Comparison of ENCODE assay signal across 10 mouse cellular contexts in the genomic region with DNA sequence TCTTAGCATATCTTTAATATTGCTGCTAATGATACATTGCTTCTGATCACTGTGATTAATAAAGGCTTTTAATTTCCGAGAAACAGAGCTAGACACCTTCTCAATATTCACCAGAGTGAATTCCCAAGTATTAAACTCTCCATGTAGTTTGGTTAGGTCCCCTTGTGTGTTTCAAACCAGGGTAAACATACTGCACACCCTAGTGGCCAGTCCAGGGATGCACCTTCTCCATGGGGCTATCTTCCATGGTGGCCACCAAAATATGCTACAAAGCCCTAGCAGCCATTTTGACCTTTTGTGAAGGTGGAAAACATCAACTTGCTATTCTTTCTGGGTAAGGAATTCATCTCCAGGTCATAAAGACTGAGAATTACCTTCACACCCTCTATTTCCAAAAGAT. TPM values are rescaled to one million over a fixed set of nuclear protein-coding genes. Genes with fewer than 3 reads are reported as not detected.
DNase-seq lines count a peak whose midpoint lies in the region; ATAC-seq and TF ChIP-seq lines count a peak whose summit lies in the region.
"Had no signal": no experiment of that assay in that cellular context is flagged by ENCODE, and none has a peak within 500 bp of the region (broad histone marks: within the 10 kb centered on the region; RNA-seq: fewer than 3 reads in every experiment).

No protein-coding gene starts in this region.

- no peak for ATAC-seq in liver, embryonic 12.5 days

- TF ChIP-seq POLR2A in liver, adult 2 months (IDR thresholded peaks at IDR 0.05; ENCODE audit: extremely low read depth, insufficient read depth, low read length), result no peak

- H3K27me3 ChIP-seq in liver, adult 2 months (ENCODE audit: control insufficient read depth, insufficient read depth, low read length), result no peaks in the 10 kb centered on the region
- peaks cover 17% of the 10 kb centered on the region for H3K27me3 ChIP-seq in liver, embryonic 12.5 days (replicated peaks)

- 55% methylated on average over 1 of the region's 1 CpGs for WGBS in liver, adult 2 months
- WGBS in liver, embryonic 12.5 days (ENCODE audit: insufficient replicate concordance), result 28% methylated on average over 1 of the region's 1 CpGs

- H3K79me2 ChIP-seq in liver, adult 2 months (ENCODE audit: control insufficient read depth, insufficient read depth, low read length), result no peaks in the 10 kb centered on the region

- H3K4me1 ChIP-seq in liver, adult 2 months (ENCODE audit: control insufficient read depth, insufficient read depth, low read length), result peaks cover 1% of the 10 kb centered on the region; the same call in 1 of the 2 replicates
- 0 out of 2 replicates have a peak, but pooled peaks cover 6% of the 10 kb centered on the region for H3K4me1 ChIP-seq in liver, embryonic 12.5 days

- H3K36me3 ChIP-seq in liver, adult 2 months (ENCODE audit: control insufficient read depth, insufficient read depth, low read length), result no peaks in the 10 kb centered on the region
- H3K36me3 ChIP-seq in liver, embryonic 12.5 days, result no peaks in the 10 kb centered on the region

- H3K4me3 ChIP-seq in liver, adult 2 months (ENCODE audit: insufficient read depth, low read depth, low read length), result no peak overlapping the region
- H3K4me3 ChIP-seq in liver, embryonic 12.5 days, result no peak overlapping the region
- H3K4me3 ChIP-seq: megakaryocyte, embryonic 14.5 days had no signal

- peak; percentile 38 for DNase-seq in liver, adult 2 months (ENCODE audit: extremely low read depth, low read depth, low spot score)
- peak; percentile 64 for DNase-seq in R1 (ENCODE audit: low read depth, low spot score)
- DNase-seq in embryo, embryonic 10.5 days (ENCODE audit: low spot score), result peak; percentile 63
- DNase-seq in kidney, postnatal 14 days, result peak; percentile 45
- peak; percentile 27 for DNase-seq in spleen, adult 12 weeks (ENCODE audit: low spot score)
- DNase-seq in left cerebral cortex, adult 8-10 months (ENCODE audit: low spot score in 2 of 2), result no peak
- no peak for DNase-seq in urinary bladder, postnatal 10 days (ENCODE audit: low spot score)

- no peak overlapping the region for H3K4me2 ChIP-seq in liver, embryonic 12.5 days

- H3K9ac ChIP-seq in liver, adult 2 months (ENCODE audit: low read depth, low read length), result no peak overlapping the region
- no peak overlapping the region for H3K9ac ChIP-seq in liver, embryonic 12.5 days

- no peaks in the 10 kb centered on the region for H3K9me3 ChIP-seq in liver, embryonic 12.5 days (replicated peaks)
- H3K9me3 ChIP-seq: megakaryocyte, embryonic 14.5 days had no signal

- peak; percentile 66; the same call in 1 of the 2 replicates for TF ChIP-seq CTCF in liver, adult 2 months (IDR thresholded peaks at IDR 0.05; ENCODE audit: low read depth, low read length)

- no peak overlapping the region for H3K27ac ChIP-seq in liver, adult 2 months (replicated peaks; ENCODE audit: insufficient read depth, low read depth, low read length)
- no peak overlapping the region for H3K27ac ChIP-seq in liver, embryonic 12.5 days

RNA-seq across cellular contexts. Expression of gene Gm5447, which starts 7.7 kb away (rescaled TPM):
- total RNA-seq in liver, adult 2 months (2014; rRNA removed), result 0.09 TPM in 1 of 2 replicates, not detected in the other
- 0.11 TPM in 1 of 2 replicates, not detected in the other for polyA plus RNA-seq in liver, adult 2 months (2012; rRNA removed)
- polyA plus RNA-seq in liver, embryonic 12.5 days (2016; fragmentation: Nextera tagmentation; extraction: Ambion mirVana), result not detected in 2 replicates
- total RNA-seq in left cerebral cortex, adult 8-10 months (2022), result not detected
- total RNA-seq: gastrocnemius, postnatal 36 days had no signal

RNA-seq across cellular contexts. Expression of gene Exoc2, which starts 7.8 kb away (rescaled TPM):
- 9.7 and 10.9 TPM in 2 replicates for total RNA-seq in liver, adult 2 months (2014; rRNA removed)
- polyA plus RNA-seq in liver, adult 2 months (2012; rRNA removed), result 2.7 and 3.3 TPM in 2 replicates
- 20.7 and 21.4 TPM in 2 replicates for polyA plus RNA-seq in liver, embryonic 12.5 days (2016; fragmentation: Nextera tagmentation; extraction: Ambion mirVana)
- 10 to 100 TPM; 41.5 to 47.2 (median 43.8) TPM for total RNA-seq in left cerebral cortex, adult 8-10 months (2022)

RNA-seq across cellular contexts. Expression of gene Hus1b, which starts 34.1 kb away (rescaled TPM):
- 0.34 and 0.55 TPM in 2 replicates for total RNA-seq in liver, adult 2 months (2014; rRNA removed)
- polyA plus RNA-seq in liver, adult 2 months (2012; rRNA removed), result 0.07 TPM in 1 of 2 replicates, not detected in the other
- polyA plus RNA-seq in liver, embryonic 12.5 days (2016; fragmentation: Nextera tagmentation; extraction: Ambion mirVana), result 0.10 TPM in 1 of 2 replicates, not detected in the other
- under 1 TPM; 0.51 to 0.77 (median 0.66) TPM for total RNA-seq in left cerebral cortex, adult 8-10 months (2022)

Comparison
In these comparisons a context has a peak if more than half of its experiments do, and no peak if none do; other contexts are left out.
1. DNase-seq: peak in liver, adult 2 months (single experiment), R1 (single experiment), embryo, embryonic 10.5 days (single experiment), kidney, postnatal 14 days (single experiment) and spleen, adult 12 weeks (single experiment); none in left cerebral cortex, adult 8-10 months (0 of 2) and urinary bladder, postnatal 10 days (single experiment).